Mouse (Mus musculus) lung, embryonic 16.5 days (tissue): ENCODE measurements around the gene 4833439L19Rik. TPM values are rescaled to one million over a fixed set of nuclear protein-coding genes. Genes with fewer than 3 reads are reported as not detected.

Source experiments
- ATAC-seq: fragments of 200-750 bp; cut with Nextera tagmentation; 2 replicates; pipeline ENCODE4 v1.8.0; 2017; ENCODE audit warnings: low read depth, mild to moderate bottlenecking, moderate library complexity
- H3K27ac ChIP-seq: fragments of 300-500 bp; sonication (generic); 2 replicates; pipeline ENCODE4 v1.5.1; 2014; ENCODE audit warnings: mild to moderate bottlenecking, control low read depth, low read length
- H3K27me3 ChIP-seq: fragments of 300-500 bp; sonication (generic); 2 replicates; pipeline ENCODE4 v1.6.1; 2014; ENCODE audit warnings: low read depth, low read length, mixed read lengths; ENCODE audit not compliant: control insufficient read depth, insufficient read depth
- H3K36me3 ChIP-seq: fragments of 300-500 bp; sonication (generic); 2 replicates; pipeline ENCODE4 v1.6.1; 2014; ENCODE audit warnings: low read length; ENCODE audit not compliant: control insufficient read depth, insufficient read depth
- H3K4me1 ChIP-seq: fragments of 300-500 bp; sonication (generic); replicated peaks from 2 replicates; pipeline ENCODE4 v1.6.1; 2014; ENCODE audit warnings: low read length, mixed read lengths; ENCODE audit not compliant: control insufficient read depth, insufficient read depth
- H3K4me2 ChIP-seq: fragments of 300-500 bp; sonication (generic); 2 replicates; pipeline ENCODE4 v1.6.1; 2014; ENCODE audit warnings: low read depth, low read length, control low read depth
- H3K4me3 ChIP-seq: fragments of 300-500 bp; sonication (generic); 2 replicates; pipeline ENCODE4 v1.5.1; 2014; ENCODE audit warnings: mild to moderate bottlenecking, low read length, control low read depth
- H3K9ac ChIP-seq: fragments of 300-500 bp; sonication (generic); 2 replicates; pipeline ENCODE4 v1.6.1; 2014; ENCODE audit warnings: low read length, control low read depth
- H3K9me3 ChIP-seq: fragments of 300-500 bp; sonication (generic); 2 replicates; pipeline ENCODE4 v1.6.1; 2016; ENCODE audit warnings: low read length; ENCODE audit not compliant: control insufficient read depth
- WGBS: fragments of 180-500 bp; shearing (Covaris S2); extraction: QIAGEN DNeasy Blood & Tissue Kit; methylation state at CpG from one replicate; pipeline ENCODE4 v1.1.7; 2014; 5-methylcytosine and 5-hydroxymethylcytosine counted together
- polyA plus RNA-seq: library from polyadenylated mRNA; unstranded; fragments of >200 nt; fragmentation: Nextera tagmentation; extraction: Ambion mirVana; gene quantifications from 2 replicates; pipeline ENCODE4 v1.2.1, GENCODE M21; 2015

4833439L19Rik gene
- polyA plus RNA-seq, 1 experiment from 2014 or later = 130 TPM

- no peaks in the 10 kb centered on the region for H3K36me3 ChIP-seq
These were observed 39.0 kb upstream of the 4833439L19Rik start for GRCm38 (mm10) chr13:54604221-54604620.

GRCm38 (mm10) chr13:54603501-54603900 is 38.3 kb upstream of the 4833439L19Rik start:
- ATAC-seq = no peak
- no peak overlapping the region for H3K4me2 ChIP-seq
- H3K4me3 ChIP-seq = no peak overlapping the region
- H3K36me3 ChIP-seq = no peaks in the 10 kb centered on the region
- H3K4me1 ChIP-seq = no peaks in the 10 kb centered on the region
- no peaks in the 10 kb centered on the region for H3K27me3 ChIP-seq
- no peak overlapping the region for H3K27ac ChIP-seq
- H3K9ac ChIP-seq = no peak overlapping the region
- H3K9me3 ChIP-seq = no peaks in the 10 kb centered on the region

More at GRCm38 (mm10) chr13:54604221-54604620, 39.0 kb upstream of the 4833439L19Rik start:
- Histone ChIP-seq H3K4me1 (0 out of 2 replicates have a peak, but pooled peaks cover 3% of the 10 kb centered on the region), H3K27ac (no peak overlapping the region), H3K27me3 (no peaks in the 10 kb centered on the region), H3K4me3 (no peak overlapping the region), H3K4me2 (no peak overlapping the region), H3K9ac (no peak overlapping the region), H3K9me3 (no peaks in the 10 kb centered on the region)
- ATAC-seq = no peak
- 65% methylated on average over 4 of the region's 4 CpGs for WGBS

- WGBS = 65% methylated on average over 3 of the region's 3 CpGs
- no peak overlapping the region for H3K4me2 ChIP-seq
- H3K4me3 ChIP-seq = no peak overlapping the region
- no peak overlapping the region for H3K9ac ChIP-seq
- H3K4me1 ChIP-seq = no peaks in the 10 kb centered on the region
- H3K27ac ChIP-seq = no peak overlapping the region
- no peaks in the 10 kb centered on the region for H3K9me3 ChIP-seq
- no peaks in the 10 kb centered on the region for H3K27me3 ChIP-seq
- ATAC-seq = no peak
- no peaks in the 10 kb centered on the region for H3K36me3 ChIP-seq
These were observed 37.4 kb upstream of the 4833439L19Rik start for GRCm38 (mm10) chr13:54602639-54603111.

- WGBS = 80% methylated on average over 12 of the region's 12 CpGs
- no peaks in the 10 kb centered on the region; the same call in 1 of the 2 replicates for H3K36me3 ChIP-seq
- H3K27me3 ChIP-seq = no peaks in the 10 kb centered on the region
- H3K4me1 ChIP-seq = peaks cover 7% of the 10 kb centered on the region
- H3K9ac ChIP-seq = no peak overlapping the region
- no peaks in the 10 kb centered on the region for H3K9me3 ChIP-seq
- H3K4me2 ChIP-seq = no peak overlapping the region
- no peak overlapping the region for H3K4me3 ChIP-seq
- H3K27ac ChIP-seq = no peak overlapping the region
- no peak for ATAC-seq
These were observed 33.4 kb upstream of the 4833439L19Rik start for GRCm38 (mm10) chr13:54598622-54599143.

- Histone ChIP-seq H3K9ac (no peak overlapping the region), H3K9me3 (no peaks in the 10 kb centered on the region), H3K4me2 (no peak overlapping the region), H3K27ac (no peak overlapping the region), H3K4me3 (no peak overlapping the region), H3K4me1 (peaks cover 7% of the 10 kb centered on the region), H3K27me3 (no peaks in the 10 kb centered on the region), H3K36me3 (no peaks in the 10 kb centered on the region; the same call in none of the 2 replicates)
- 51% methylated on average over 5 of the region's 5 CpGs for WGBS
- 0 out of 2 replicates have a peak, but pooled peaks have one; percentile 8 for ATAC-seq
These were observed 31.6 kb upstream of the 4833439L19Rik start for GRCm38 (mm10) chr13:54596870-54597269.

- H3K9me3 ChIP-seq = no peaks in the 10 kb centered on the region
- no peaks in the 10 kb centered on the region; the same call in none of the 2 replicates for H3K36me3 ChIP-seq
- no peaks in the 10 kb centered on the region for H3K27me3 ChIP-seq
- H3K4me3 ChIP-seq = no peak overlapping the region
- peaks cover 10% of the 10 kb centered on the region for H3K4me1 ChIP-seq
- H3K9ac ChIP-seq = no peak overlapping the region
- H3K27ac ChIP-seq = no peak overlapping the region
- WGBS = 61% methylated on average over 8 of the region's 8 CpGs
- ATAC-seq = peak; percentile 11; the same call in 1 of the 2 replicates
- H3K4me2 ChIP-seq = no peak overlapping the region
These were observed 31.0 kb upstream of the 4833439L19Rik start for GRCm38 (mm10) chr13:54596107-54596690.

- H3K27ac ChIP-seq = no peak overlapping the region
- no peaks in the 10 kb centered on the region for H3K9me3 ChIP-seq
- no peak for ATAC-seq
- 80% methylated on average over 11 of the region's 11 CpGs for WGBS
- H3K27me3 ChIP-seq = no peaks in the 10 kb centered on the region
- no peaks in the 10 kb centered on the region; the same call in none of the 2 replicates for H3K36me3 ChIP-seq
- no peak overlapping the region for H3K4me3 ChIP-seq
- no peak overlapping the region for H3K9ac ChIP-seq
- peaks cover 19% of the 10 kb centered on the region for H3K4me1 ChIP-seq
- no peak overlapping the region for H3K4me2 ChIP-seq
These were observed 28.4 kb upstream of the 4833439L19Rik start for GRCm38 (mm10) chr13:54593617-54594016.

- no peaks in the 10 kb centered on the region for H3K27me3 ChIP-seq
- H3K36me3 ChIP-seq = no peaks in the 10 kb centered on the region; the same call in none of the 2 replicates
- H3K4me2 ChIP-seq = no peak overlapping the region
- no peak overlapping the region for H3K27ac ChIP-seq
- no peak overlapping the region for H3K4me3 ChIP-seq
- H3K9ac ChIP-seq = no peak overlapping the region
- ATAC-seq = no peak
- peaks cover 19% of the 10 kb centered on the region for H3K4me1 ChIP-seq
- 91% methylated on average over 8 of the region's 8 CpGs for WGBS
- H3K9me3 ChIP-seq = no peaks in the 10 kb centered on the region
These were observed 26.6 kb upstream of the 4833439L19Rik start for GRCm38 (mm10) chr13:54591776-54592356.
